Mouse (Mus musculus) bone marrow macrophage, adult 2 months (primary cell): ENCODE results near the gene Kif11.

Experiments used
- CTCF ChIP-seq: IDR thresholded peaks from 2 replicates; pipeline ENCODE4 v1.5.1; 2012; ENCODE audit warnings: low read depth, mild to moderate bottlenecking, low read length, moderate library complexity
- POLR2A ChIP-seq: IDR thresholded peaks from 2 replicates; pipeline ENCODE4 v1.6.1; 2012; ENCODE audit warnings: mild to moderate bottlenecking, low read depth, low read length, borderline replicate concordance

DNA sequence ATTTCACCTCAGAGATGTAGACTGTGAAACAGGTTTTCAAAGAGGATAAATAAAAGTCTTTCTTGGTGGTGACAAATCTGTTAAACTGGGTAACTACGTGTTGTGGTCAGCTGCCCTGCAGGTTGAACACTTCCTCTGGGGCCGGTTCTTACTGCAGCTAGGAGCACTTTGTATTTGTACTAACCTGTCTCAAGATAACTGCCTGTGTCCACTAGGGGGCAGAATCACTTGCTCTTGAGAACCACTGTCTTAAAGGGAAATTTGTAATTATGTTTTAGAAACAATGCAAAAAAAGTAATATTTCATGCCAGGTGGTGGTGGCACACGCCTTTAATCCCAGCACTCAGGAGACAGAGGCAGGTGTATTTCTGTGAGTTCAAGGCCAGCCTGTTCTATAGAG is 43.4 kb downstream of the Kif11 start:
- TF ChIP-seq CTCF (peak; percentile 68), POLR2A (no peak)
